Mouse (Mus musculus) heart, embryonic 13.5 days (tissue): ENCODE measurements around the gene Mertk. TPM values are rescaled to one million over a fixed set of nuclear protein-coding genes. Genes with fewer than 3 reads are reported as not detected.
"Not testable (repeated sequence)": the region's sequence is repeated elsewhere in the genome, so short reads cannot be mapped to it uniquely, and the experiment has no call there.

Experiments
- ATAC-seq: fragments of 200-750 bp; cut with Nextera tagmentation; 2 replicates; pipeline ENCODE4 v1.8.0; 2017; ENCODE audit warnings: moderate TSS enrichment; ENCODE audit not compliant: insufficient number of reproducible peaks, low FRiP score, low TSS enrichment; ENCODE audit errors: extremely low read depth
- H3K27ac ChIP-seq: fragments of 300-500 bp; sonication (generic); replicated peaks from 2 replicates; pipeline ENCODE4 v1.5.1; 2015; ENCODE audit warnings: moderate library complexity, mild to moderate bottlenecking, inconsistent platforms
- H3K27me3 ChIP-seq: fragments of 300-500 bp; sonication (generic); replicated peaks from 2 replicates; pipeline ENCODE4 v1.6.1; 2015; ENCODE audit warnings: mild to moderate bottlenecking, inconsistent platforms
- H3K36me3 ChIP-seq: fragments of 300-500 bp; sonication (generic); 2 replicates; pipeline ENCODE4 v1.6.1; 2015; ENCODE audit warnings: mild to moderate bottlenecking, inconsistent platforms
- H3K4me1 ChIP-seq: fragments of 300-500 bp; sonication (generic); 2 replicates; pipeline ENCODE4 v1.6.1; 2015; ENCODE audit warnings: inconsistent platforms
- H3K4me2 ChIP-seq: fragments of 300-500 bp; sonication (generic); 2 replicates; pipeline ENCODE4 v1.6.1; 2015; ENCODE audit warnings: inconsistent platforms, mild to moderate bottlenecking, moderate library complexity
- H3K4me3 ChIP-seq: fragments of 300-500 bp; sonication (generic); 2 replicates; pipeline ENCODE4 v1.5.1; 2015; ENCODE audit warnings: moderate library complexity, mild to moderate bottlenecking, inconsistent platforms
- H3K9ac ChIP-seq: fragments of 300-500 bp; sonication (generic); 2 replicates; pipeline ENCODE4 v1.6.1; 2015; ENCODE audit warnings: inconsistent platforms, mild to moderate bottlenecking, moderate library complexity
- H3K9me3 ChIP-seq: fragments of 300-500 bp; sonication (generic); 2 replicates; pipeline ENCODE4 v1.6.1; 2016; ENCODE audit warnings: inconsistent platforms
- WGBS: fragments of 180-500 bp; shearing (Covaris S2); methylation state at CpG from one replicate; pipeline ENCODE4 v1.1.7; 2015; ENCODE audit warnings: mixed read lengths; 5-methylcytosine and 5-hydroxymethylcytosine counted together
- polyA plus RNA-seq: library from polyadenylated mRNA; unstranded; fragments of >200 nt; fragmentation: Nextera tagmentation; extraction: Ambion mirVana; gene quantifications from 2 replicates; pipeline ENCODE4 v1.2.1, GENCODE M21; 2015

Mertk gene
- 3.9 and 4.0 TPM in 2 replicates for polyA plus RNA-seq

DNA sequence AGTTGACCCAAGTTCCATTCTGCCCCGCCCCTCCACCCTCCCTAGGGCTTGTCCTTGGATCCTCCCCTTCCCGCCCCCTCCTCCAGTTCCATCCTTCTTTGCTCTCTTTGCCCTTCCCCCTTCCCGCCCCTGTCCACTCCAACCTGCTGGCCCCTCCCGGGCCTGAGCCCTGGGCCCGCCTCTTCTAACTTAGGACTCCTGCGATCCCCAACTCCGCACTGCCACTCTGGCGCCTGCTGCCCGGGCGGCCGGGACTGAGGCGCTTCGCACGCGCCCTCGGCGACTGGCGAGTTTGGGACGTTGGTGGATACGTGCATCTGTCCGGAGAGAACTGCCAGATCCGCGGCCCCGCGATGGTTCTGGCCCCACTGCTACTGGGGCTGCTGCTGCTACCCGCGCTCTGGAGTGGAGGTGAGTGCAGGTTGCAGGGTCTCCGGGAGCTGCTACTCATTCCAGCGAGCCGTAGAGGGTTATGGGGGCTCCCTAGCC lies at the start of gene Mertk:
Gene Mertk (plus strand): TSS at position 264 of the 489 bp plus-strand sequence.
- under 1% methylated on average over 30 of the region's 30 CpGs for WGBS
- Histone ChIP-seq H3K4me1 (peaks cover 21% of the 10 kb centered on the region), H3K9ac (peak within 1 kb of the TSS; percentile 84), H3K27ac (peak within 1 kb of the TSS; percentile 87), H3K27me3 (no peaks in the 10 kb centered on the region), H3K36me3 (no peaks in the 10 kb centered on the region), H3K4me3 (peak within 1 kb of the TSS; percentile 66), H3K9me3 (no peaks in the 10 kb centered on the region), H3K4me2 (peak within 1 kb of the TSS; percentile 74)
- peak; percentile 80 for ATAC-seq

DNA sequence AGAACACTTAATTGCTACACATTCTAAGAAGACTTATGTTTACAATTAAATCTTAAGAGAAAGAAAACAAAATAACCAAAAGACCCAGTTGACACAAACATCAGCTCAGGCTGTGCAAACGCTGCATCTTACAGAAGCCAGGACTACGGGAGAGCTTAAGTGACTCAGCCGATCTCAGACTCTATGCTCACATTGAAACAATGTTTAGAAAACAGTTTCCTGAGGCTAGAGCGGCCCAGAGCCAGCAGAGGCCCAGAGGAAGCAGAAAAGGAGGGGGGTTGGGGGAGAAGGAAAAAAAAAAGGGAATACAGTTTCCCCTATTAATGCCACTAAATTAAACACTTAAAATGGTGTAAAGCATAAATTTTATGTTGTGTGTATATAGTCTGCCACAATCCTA lies 18.1 kb upstream of the Mertk start:
- 62% methylated on average over 4 of the region's 4 CpGs for WGBS
- H3K4me3 ChIP-seq, result no peak overlapping the region
- H3K27me3 ChIP-seq, result no peaks in the 10 kb centered on the region
- H3K4me1 ChIP-seq, result peaks cover 22% of the 10 kb centered on the region
- H3K4me2 ChIP-seq, result no peak overlapping the region; the same call in 1 of the 2 replicates
- 0 out of 2 replicates have a peak overlapping the region, but pooled peaks have one; percentile 1 for H3K27ac ChIP-seq
- H3K9me3 ChIP-seq, result no peaks in the 10 kb centered on the region
- no peak overlapping the region for H3K9ac ChIP-seq
- peaks cover 90% of the 10 kb centered on the region for H3K36me3 ChIP-seq
- ATAC-seq, result no peak

DNA sequence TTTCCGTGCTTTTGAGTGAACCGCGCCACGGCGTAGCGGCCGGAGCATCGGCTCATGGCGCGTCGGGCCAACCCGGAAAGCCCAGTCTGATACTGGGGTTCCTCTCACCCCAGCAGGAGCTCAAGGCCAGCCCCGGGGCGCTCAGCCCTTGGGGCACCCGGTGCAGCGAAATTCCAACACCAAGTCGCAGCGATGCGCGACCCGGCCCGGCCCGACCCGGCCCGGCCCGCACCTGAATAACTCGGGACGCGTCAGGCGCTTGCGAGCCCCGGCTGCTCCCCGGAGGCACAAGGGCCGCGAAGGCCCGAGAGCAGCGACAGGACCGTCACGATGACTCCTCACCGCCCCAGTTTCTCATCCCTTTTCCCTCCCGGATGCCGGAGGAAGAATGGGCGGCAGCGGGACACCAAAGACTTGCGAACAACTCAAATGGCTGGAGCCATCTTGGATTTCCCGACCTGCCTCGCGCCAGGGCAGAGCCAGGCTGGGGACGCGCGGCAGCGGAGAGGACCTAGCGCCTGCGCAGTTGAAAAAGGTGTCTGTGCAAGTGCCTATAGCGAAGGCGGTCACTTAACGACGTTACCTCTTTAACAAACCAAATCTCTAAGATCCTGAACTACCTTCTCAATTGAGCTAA lies 11.7 kb upstream of the Mertk start, which contains the start of gene Anapc1:
Gene Anapc1 (minus strand): TSS at position 471 of the 637 bp plus-strand sequence.
- ATAC-seq, result peak; percentile 87
- H3K9me3 ChIP-seq, result no peaks in the 10 kb centered on the region
- WGBS, result under 1% methylated on average over 58 of the region's 58 CpGs
- peak within 1 kb of the TSS; percentile 99 for H3K4me3 ChIP-seq
- no peaks in the 10 kb centered on the region for H3K27me3 ChIP-seq
- H3K36me3 ChIP-seq, result peaks cover 36% of the 10 kb centered on the region
- H3K9ac ChIP-seq, result peak within 1 kb of the TSS; percentile 99
- peak within 1 kb of the TSS; percentile 89 for H3K27ac ChIP-seq
- peak within 1 kb of the TSS; percentile 84 for H3K4me2 ChIP-seq
- H3K4me1 ChIP-seq, result peaks cover 21% of the 10 kb centered on the region

DNA sequence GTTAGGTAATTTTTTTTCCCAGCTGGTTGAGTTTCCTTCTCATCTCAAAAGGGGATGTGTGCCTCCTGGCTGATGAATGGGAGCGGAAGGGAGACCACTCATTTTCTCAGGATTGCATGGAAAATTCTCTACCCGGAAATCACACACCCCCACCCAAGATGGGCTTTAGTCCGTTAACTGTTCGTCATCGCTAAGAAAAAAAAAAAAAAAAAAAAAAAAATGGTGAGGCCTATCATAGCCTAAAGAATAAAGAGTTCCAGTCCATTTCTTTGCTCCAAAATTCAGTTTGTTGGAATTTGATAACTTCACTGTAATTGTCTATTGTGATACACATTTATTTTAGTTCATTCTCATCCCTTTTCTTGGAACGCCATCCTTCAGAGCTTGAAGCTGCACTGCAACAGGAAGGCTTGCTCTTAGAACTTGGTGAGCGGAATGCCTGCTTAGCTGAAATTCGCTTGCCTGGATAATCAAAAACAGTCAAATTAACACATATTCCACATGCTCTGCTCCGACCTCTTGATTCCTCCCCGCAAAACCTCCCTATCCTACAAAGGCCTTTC lies 11.1 kb upstream of the Mertk start:
- Histone ChIP-seq H3K4me3 (peak overlapping the region; percentile 99), H3K9me3 (no peaks in the 10 kb centered on the region), H3K9ac (peak overlapping the region; percentile 99), H3K36me3 (peaks cover 30% of the 10 kb centered on the region), H3K27ac (peak overlapping the region; percentile 89), H3K4me1 (peaks cover 21% of the 10 kb centered on the region), H3K4me2 (peak overlapping the region; percentile 84), H3K27me3 (no peaks in the 10 kb centered on the region)
- ATAC-seq, result no peak
- WGBS, result 43% methylated on average over 10 of the region's 10 CpGs

DNA sequence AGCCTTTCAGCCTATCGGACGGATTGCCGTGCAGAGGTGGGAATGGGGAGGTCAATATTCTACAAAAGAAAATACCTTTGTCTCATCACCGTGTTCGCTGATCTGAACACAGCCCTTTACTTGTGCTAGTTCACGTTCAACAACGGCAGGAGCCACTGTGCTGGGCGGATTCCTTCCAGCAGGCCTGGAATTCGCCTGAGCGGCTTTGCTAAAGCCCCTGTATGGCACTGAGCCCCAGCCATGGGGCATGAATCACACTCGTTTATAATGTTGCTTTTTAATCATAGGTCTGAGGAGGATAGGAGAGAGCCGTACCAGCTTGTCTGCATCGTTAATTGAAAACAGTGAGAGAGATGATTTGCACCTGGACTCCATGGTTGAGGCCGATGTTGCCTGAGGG lies 6.4 kb upstream of the Mertk start:
- H3K27me3 ChIP-seq, result no peaks in the 10 kb centered on the region
- H3K4me1 ChIP-seq, result peaks cover 9% of the 10 kb centered on the region
- H3K36me3 ChIP-seq, result no peaks in the 10 kb centered on the region
- H3K9me3 ChIP-seq, result no peaks in the 10 kb centered on the region
- H3K27ac ChIP-seq, result peak overlapping the region; percentile 20; the same call in 1 of the 2 replicates
- 64% methylated on average over 14 of the region's 14 CpGs for WGBS
- no peak for ATAC-seq
- H3K4me3 ChIP-seq, result no peak overlapping the region
- no peak overlapping the region for H3K4me2 ChIP-seq
- no peak overlapping the region for H3K9ac ChIP-seq

DNA sequence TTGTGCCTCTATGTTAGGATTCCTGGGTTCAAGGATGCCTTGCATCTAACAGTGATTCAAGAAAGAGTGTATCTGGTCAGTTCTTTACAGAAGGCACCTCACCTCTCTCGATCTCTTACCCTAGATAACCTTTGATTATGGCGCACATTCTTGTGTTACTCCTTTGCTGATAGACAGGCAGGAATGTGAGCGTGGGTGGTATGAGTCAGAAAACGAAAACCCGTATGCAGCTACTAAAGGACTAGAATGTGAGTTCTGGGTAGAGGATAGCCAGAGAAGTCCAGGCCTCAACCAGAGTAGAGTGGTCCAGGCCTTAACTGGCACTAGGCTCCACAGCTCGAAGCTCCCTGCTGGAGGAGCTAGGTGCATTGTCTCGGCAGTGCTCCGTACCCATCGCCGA lies 6.0 kb upstream of the Mertk start:
- Histone ChIP-seq H3K4me3 (no peak overlapping the region), H3K9me3 (no peaks in the 10 kb centered on the region), H3K9ac (no peak overlapping the region), H3K4me1 (peaks cover 8% of the 10 kb centered on the region), H3K36me3 (no peaks in the 10 kb centered on the region), H3K4me2 (no peak overlapping the region), H3K27me3 (no peaks in the 10 kb centered on the region), H3K27ac (0 out of 2 replicates have a peak overlapping the region, but pooled peaks have one; percentile 5)
- no peak for ATAC-seq
- 69% methylated on average over 10 of the region's 10 CpGs for WGBS

DNA sequence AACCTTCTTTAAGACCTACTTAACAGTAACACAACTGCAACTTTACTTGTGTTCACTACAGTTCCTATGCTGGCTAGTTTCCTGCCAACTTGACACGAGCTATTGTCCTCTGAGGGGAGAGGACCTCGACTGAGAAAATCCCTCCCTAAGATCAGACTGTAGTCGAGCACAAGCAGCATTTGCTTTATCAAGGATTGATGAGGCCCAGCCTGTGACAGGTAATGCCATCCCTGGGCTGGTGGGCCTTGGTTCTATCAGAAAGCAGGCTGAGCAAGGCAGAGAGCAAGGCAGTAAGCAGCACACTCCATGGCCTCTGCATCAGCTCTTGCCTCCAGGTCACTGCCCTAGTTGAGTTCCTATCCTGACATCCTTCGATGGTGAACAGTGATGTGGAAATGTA lies 5.5 kb upstream of the Mertk start:
- H3K27ac ChIP-seq, result 0 out of 2 replicates have a peak overlapping the region, but pooled peaks have one; percentile 5

DNA sequence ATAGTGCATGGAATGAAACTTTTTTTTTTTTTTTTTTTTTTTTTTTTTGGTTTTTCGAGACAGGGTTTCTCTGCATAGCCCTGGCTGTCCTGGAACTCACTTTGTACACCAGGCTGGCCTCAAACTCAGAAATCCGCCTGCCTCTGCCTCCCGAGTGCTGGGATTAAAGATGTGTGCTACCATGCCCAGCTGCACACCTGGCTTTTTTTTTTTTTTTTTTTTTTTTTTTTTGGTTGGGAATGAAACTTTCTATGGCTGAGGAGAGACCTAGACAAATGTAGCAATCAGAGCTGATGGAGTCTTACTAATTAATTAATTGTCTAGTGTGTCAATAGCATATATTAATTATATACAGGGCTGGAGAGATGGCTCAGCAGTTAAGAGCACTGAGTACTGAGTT lies 4.9 kb upstream of the Mertk start:
- 90% methylated on average over 2 of the region's 3 CpGs for WGBS
- H3K27ac ChIP-seq, H3K27me3 ChIP-seq, ATAC-seq, H3K36me3 ChIP-seq, H3K9me3 ChIP-seq, H3K4me3 ChIP-seq, H3K9ac ChIP-seq, H3K4me1 ChIP-seq, H3K4me2 ChIP-seq: not testable (repeated sequence)

More for the DNA sequence above, 5.5 kb upstream of the Mertk start:
- peaks cover 8% of the 10 kb centered on the region; the same call in 1 of the 2 replicates for H3K4me1 ChIP-seq
- no peak overlapping the region for H3K4me2 ChIP-seq
- H3K36me3 ChIP-seq, result no peaks in the 10 kb centered on the region
- H3K9ac ChIP-seq, result no peak overlapping the region
- ATAC-seq, result no peak
- no peaks in the 10 kb centered on the region for H3K27me3 ChIP-seq
- no peaks in the 10 kb centered on the region for H3K9me3 ChIP-seq
- no peak overlapping the region for H3K4me3 ChIP-seq
- WGBS, result 55% methylated on average over 4 of the region's 4 CpGs

DNA sequence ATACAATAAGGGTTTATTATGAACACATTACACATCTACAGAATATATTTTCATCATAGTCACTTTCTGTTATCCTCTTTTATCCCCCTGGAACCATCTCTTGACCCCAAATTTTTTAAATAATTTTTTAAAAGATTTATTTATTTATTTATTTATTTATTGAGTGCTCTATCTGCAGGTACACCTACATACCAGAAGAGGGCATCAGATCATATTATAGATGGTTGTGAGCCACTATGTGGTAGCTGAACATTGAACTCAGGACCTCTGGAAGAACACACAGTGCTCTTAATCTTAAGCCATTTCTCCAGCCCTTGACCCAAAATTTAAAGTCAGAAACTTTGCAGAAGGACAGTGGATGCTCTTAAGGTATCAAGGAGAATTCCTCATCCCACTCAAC lies 4.2 kb upstream of the Mertk start:
- no peak overlapping the region for H3K27ac ChIP-seq
- no peaks in the 10 kb centered on the region for H3K27me3 ChIP-seq
- H3K9ac ChIP-seq, result no peak overlapping the region
- no peaks in the 10 kb centered on the region for H3K36me3 ChIP-seq
- no peaks in the 10 kb centered on the region for H3K9me3 ChIP-seq
- peaks cover 11% of the 10 kb centered on the region for H3K4me1 ChIP-seq
- H3K4me3 ChIP-seq, result no peak overlapping the region
- no peak overlapping the region for H3K4me2 ChIP-seq
- no peak for ATAC-seq

DNA sequence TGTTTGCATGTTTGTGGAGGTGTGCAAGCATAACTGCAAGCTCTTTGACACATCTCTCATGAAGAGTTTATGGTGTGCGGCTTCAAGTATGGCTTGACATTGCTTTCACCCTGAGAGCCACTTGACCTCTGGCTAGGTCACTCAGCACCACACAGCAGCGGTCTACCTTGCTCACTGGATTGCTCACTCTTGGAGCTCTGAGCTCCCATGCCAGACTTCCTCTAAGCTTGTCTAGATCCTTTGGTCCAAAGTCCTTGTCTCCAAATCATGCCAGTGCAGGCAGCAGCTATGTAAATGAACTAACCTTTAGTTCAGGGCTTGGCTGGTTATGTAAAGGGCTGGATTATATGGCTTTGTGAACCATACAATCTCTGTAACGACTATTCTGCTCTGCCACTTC lies 2.3 kb upstream of the Mertk start:
- ATAC-seq, result no peak
- WGBS, result 52% methylated on average over 3 of the region's 3 CpGs
- Histone ChIP-seq H3K36me3 (no peaks in the 10 kb centered on the region), H3K9ac (peak overlapping the region; percentile 37; the same call in 1 of the 2 replicates), H3K4me3 (no peak overlapping the region), H3K4me2 (no peak overlapping the region), H3K27ac (no peak overlapping the region), H3K9me3 (no peaks in the 10 kb centered on the region), H3K27me3 (no peaks in the 10 kb centered on the region), H3K4me1 (peaks cover 21% of the 10 kb centered on the region)

DNA sequence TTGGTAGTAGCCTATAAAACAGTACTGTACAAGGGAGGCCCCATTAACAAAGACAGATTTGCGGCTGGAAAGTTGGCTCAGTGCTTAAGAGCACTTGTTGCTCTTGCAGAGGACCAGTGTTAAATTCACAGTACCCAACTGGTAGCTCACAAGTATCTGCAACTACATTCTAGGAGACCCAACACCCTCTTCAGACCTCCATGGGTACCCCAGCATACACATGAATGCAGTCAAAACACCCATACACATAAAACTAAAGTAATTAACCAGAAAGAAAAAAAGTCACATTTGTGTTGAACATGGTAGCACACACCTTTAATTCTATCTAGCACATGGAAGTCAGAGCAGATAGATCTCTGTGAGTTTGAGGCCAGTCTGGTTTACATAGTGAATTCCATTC lies 1.7 kb upstream of the Mertk start:
- H3K27me3 ChIP-seq, result no peaks in the 10 kb centered on the region
- ATAC-seq, result no peak

More for the DNA sequence above, 1.7 kb upstream of the Mertk start:
- Histone ChIP-seq H3K4me3 (no peak overlapping the region), H3K9ac (no peak overlapping the region), H3K9me3 (no peaks in the 10 kb centered on the region), H3K4me1 (peaks cover 21% of the 10 kb centered on the region), H3K36me3 (no peaks in the 10 kb centered on the region), H3K27ac (no peak overlapping the region), H3K4me2 (no peak overlapping the region)
- WGBS, result 88% methylated on average over 1 of the region's 1 CpGs
